Mouse (Mus musculus) lung, embryonic 14.5 days (tissue): ENCODE results near the gene Cd86. TPM values are rescaled to one million over a fixed set of nuclear protein-coding genes. Genes with fewer than 3 reads are reported as not detected.

Source experiments
- ATAC-seq: fragments of 200-750 bp; cut with Nextera tagmentation; 2 replicates; pipeline ENCODE4 v1.8.0; 2017; ENCODE audit warnings: mild to moderate bottlenecking, moderate TSS enrichment, moderate library complexity; ENCODE audit not compliant: insufficient read depth
- DNase-seq: peaks from one replicate; pipeline ENCODE4 v3.0.0-alpha.2; 2015
- H3K27ac ChIP-seq: fragments of 300-500 bp; sonication (generic); 2 replicates; pipeline ENCODE4 v1.5.1; 2014; ENCODE audit warnings: low read depth, mild to moderate bottlenecking, moderate library complexity
- H3K27me3 ChIP-seq: fragments of 300-500 bp; sonication (generic); 2 replicates; pipeline ENCODE4 v1.6.1; 2014; ENCODE audit warnings: low read length, control low read depth; ENCODE audit not compliant: insufficient read depth
- H3K36me3 ChIP-seq: fragments of 300-500 bp; sonication (generic); 2 replicates; pipeline ENCODE4 v1.6.1; 2014; ENCODE audit warnings: control low read depth; ENCODE audit not compliant: insufficient read depth
- H3K4me1 ChIP-seq: fragments of 300-500 bp; sonication (generic); 2 replicates; pipeline ENCODE4 v1.6.1; 2014; ENCODE audit warnings: antibody characterized with exemption, control low read depth; ENCODE audit not compliant: insufficient read depth
- H3K4me2 ChIP-seq: fragments of 300-500 bp; sonication (generic); 2 replicates; pipeline ENCODE4 v1.6.1; 2014; ENCODE audit warnings: mild to moderate bottlenecking
- H3K4me3 ChIP-seq: fragments of 300-500 bp; sonication (generic); 2 replicates; pipeline ENCODE4 v1.5.1; 2014; ENCODE audit warnings: low read depth, low read length
- H3K9ac ChIP-seq: fragments of 300-500 bp; sonication (generic); 2 replicates; pipeline ENCODE4 v1.6.1; 2014
- H3K9me3 ChIP-seq: fragments of 300-500 bp; sonication (generic); 2 replicates; pipeline ENCODE4 v1.6.1; 2016; ENCODE audit warnings: low read depth, low read length, control low read depth
- CTCF ChIP-seq: IDR thresholded peaks from 2 replicates; pipeline ENCODE4 v1.5.1; 2016; ENCODE audit warnings: antibody characterized with exemption, low read depth
- WGBS: fragments of 180-500 bp; shearing (Covaris S2); extraction: QIAGEN DNeasy Blood & Tissue Kit; methylation state at CpG from one replicate; pipeline ENCODE4 v1.1.7; 2014; 5-methylcytosine and 5-hydroxymethylcytosine counted together
- polyA plus RNA-seq: library from polyadenylated mRNA; unstranded; fragments of >200 nt; fragmentation: Nextera tagmentation; extraction: Ambion mirVana; gene quantifications from 2 replicates; pipeline ENCODE4 v1.2.1, GENCODE M21; 2014

The Cd86 gene
- polyA plus RNA-seq, 1 experiment from 2014 or later = 2.1 TPM

DNA sequence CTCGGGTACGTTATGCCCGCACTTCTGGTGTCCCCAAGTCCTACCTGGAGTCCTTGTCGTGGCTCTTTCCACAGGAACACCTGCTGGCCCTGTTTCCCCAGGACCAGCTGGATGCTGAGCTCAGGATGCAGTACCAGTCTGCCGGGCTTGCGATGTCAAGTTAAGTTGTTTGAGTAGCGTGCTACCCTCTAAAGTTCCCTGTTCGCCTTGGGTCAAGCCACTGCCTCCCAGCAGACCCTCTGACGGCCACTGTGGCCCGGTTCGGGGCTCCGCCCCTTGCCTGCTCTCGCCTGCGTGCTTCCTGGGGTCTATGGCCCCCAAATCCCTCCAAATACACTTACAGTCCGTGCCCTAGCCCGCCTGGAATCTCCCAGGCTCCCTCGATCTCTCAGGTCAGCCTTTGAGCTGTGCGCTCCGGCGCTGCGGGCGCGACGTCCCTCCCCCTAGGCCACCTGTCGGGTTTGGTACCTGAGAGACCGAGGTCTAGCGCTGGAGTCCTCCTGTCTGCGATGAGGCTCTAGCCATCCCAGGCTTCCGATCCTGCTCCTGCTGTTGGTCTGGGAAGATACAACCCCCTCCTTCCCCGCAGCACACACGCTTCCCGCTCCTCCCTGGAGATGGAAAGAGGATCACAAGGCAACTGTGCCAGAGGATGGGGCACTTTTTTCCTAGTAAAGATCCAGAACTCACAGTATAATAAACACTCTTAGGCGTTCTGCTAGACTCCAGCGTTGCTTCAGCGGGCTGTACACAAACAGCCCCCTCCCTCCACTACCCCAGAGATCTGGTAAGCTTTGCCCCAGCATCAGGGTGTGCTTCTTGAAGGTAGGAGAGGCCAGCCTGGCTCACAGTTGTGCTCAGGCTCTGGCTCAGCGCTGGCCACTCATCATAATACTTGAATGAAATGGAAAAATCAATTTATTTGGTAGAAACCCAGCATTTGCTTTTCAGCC is 104.2 kb downstream of the Cd86 start, which contains the start of gene Casr:
Casr (minus strand) TSS at position 756 of the 953 bp plus-strand sequence.
- H3K4me2 ChIP-seq = peak within 1 kb of the TSS; percentile 53
- DNase-seq (no peak), ATAC-seq (no peak)
- peaks cover 15% of the 10 kb centered on the region for H3K27me3 ChIP-seq
- H3K36me3 ChIP-seq = no peaks in the 10 kb centered on the region
- no peaks in the 10 kb centered on the region for H3K9me3 ChIP-seq
- H3K9ac ChIP-seq = no peak within 1 kb of the TSS
- 3% methylated on average over 36 of the region's 36 CpGs for WGBS
- peak within 1 kb of the TSS; percentile 24 for H3K4me3 ChIP-seq
- TF ChIP-seq CTCF = no peak
- no peak within 1 kb of the TSS for H3K27ac ChIP-seq
- no peaks in the 10 kb centered on the region for H3K4me1 ChIP-seq

GRCm38 (mm10) chr16:36559573-36559972 is 106.3 kb downstream of the Cd86 start:
- WGBS = 75% methylated on average over 6 of the region's 6 CpGs
- Histone ChIP-seq H3K27ac (no peak overlapping the region), H3K9ac (no peak overlapping the region), H3K9me3 (no peaks in the 10 kb centered on the region), H3K27me3 (peaks cover 15% of the 10 kb centered on the region), H3K4me2 (no peak overlapping the region), H3K4me1 (no peaks in the 10 kb centered on the region), H3K4me3 (no peak overlapping the region), H3K36me3 (no peaks in the 10 kb centered on the region)
- ATAC-seq (no peak), DNase-seq (no peak)
- no peak for TF ChIP-seq CTCF

DNA sequence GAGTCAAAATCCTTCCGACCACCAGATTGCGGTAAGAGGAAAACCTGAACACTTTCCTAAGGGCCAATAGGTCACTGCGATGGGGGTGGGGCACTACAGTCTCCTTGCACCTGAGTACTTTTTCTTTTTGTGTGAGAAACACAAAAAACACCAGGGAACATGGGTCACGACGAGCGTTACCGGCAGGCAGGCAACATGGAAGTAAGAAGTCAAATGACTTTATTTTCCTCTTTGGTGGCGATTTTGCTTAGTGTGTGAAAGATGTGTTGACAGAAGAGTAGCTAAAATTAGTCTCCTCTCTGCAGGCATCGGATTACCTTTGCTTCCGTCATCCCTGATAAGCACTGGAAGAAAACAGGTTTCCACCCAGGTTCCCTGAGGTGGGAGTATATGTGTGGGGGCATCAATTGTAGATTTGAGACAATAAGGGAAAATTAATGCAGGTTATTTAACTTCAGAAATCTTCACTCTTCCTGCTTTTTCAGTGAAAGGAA is 110.2 kb downstream of the Cd86 start:
- Histone ChIP-seq H3K4me2 (no peak overlapping the region), H3K4me1 (no peaks in the 10 kb centered on the region), H3K36me3 (no peaks in the 10 kb centered on the region), H3K9me3 (peaks cover 5% of the 10 kb centered on the region; the same call in 1 of the 2 replicates), H3K27me3 (0 out of 2 replicates have a peak, but pooled peaks cover under 1% of the 10 kb centered on the region), H3K9ac (no peak overlapping the region), H3K4me3 (no peak overlapping the region), H3K27ac (no peak overlapping the region)
- ATAC-seq (no peak), DNase-seq (no peak)
- no peak for TF ChIP-seq CTCF
- WGBS = 49% methylated on average over 10 of the region's 10 CpGs

Other genes with a start within 250 kb of the Cd86 start
- 1.5 TPM in 1 of 2 replicates, not detected in the other for gene Stfa3, start 210.7 kb downstream of the Cd86 start, polyA plus RNA-seq
- gene Casr, start 103.9 kb downstream of the Cd86 start, polyA plus RNA-seq = 0.08 TPM in 1 of 2 replicates, not detected in the other
- gene Ildr1, start 27.9 kb upstream of the Cd86 start, polyA plus RNA-seq = 4.3 and 4.6 TPM in 2 replicates
- gene Slc15a2, start 118.9 kb upstream of the Cd86 start, polyA plus RNA-seq = 28.1 and 33.2 TPM in 2 replicates
- 34.4 and 38.9 TPM in 2 replicates for gene Iqcb1, start 162.3 kb upstream of the Cd86 start, polyA plus RNA-seq
- gene Eaf2, start 208.9 kb upstream of the Cd86 start, polyA plus RNA-seq = 0.99 and 1.0 TPM in 2 replicates
- 89.9 and 96.8 TPM in 2 replicates for gene Golgb1, start 209.1 kb upstream of the Cd86 start, polyA plus RNA-seq